Mouse (Mus musculus): ENCODE data around the gene Enpep.

DNA sequence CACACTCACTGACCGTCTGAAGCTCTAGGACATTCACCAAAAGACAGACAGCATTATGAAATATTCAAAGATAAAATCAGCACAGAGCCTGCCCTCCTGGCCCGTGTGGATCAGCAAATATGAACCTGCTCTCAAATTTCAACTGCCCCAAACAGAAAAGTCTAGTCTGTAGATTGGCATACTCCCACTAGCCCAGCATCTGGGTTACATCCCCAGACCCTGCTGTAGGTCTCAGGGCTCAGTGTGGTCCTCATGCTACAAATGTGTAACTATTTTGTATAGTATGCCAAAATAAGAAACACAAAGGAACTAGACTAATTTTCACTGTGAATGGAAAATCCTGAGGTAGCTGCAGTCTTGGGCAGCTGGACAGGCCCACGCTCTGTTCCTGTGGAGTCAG is 37.0 kb upstream of the Enpep start:
- TF ChIP-seq POLR2A (IDR thresholded peaks at IDR 0.05; ENCODE audit: extremely low read depth, insufficient read depth, low read length) = no peak
- no peak for TF ChIP-seq CTCF (IDR thresholded peaks at IDR 0.05; ENCODE audit: extremely low read depth, insufficient read depth, low read length)

Data from cortical plate, adult 2 months (tissue).